Mouse (Mus musculus) right cerebral cortex, postnatal 25 days (tissue): Measurements from ENCODE around the gene Pclaf.

ENCODE experiments used
- DNase-seq: peaks from one replicate; pipeline ENCODE4 v3.0.0; 2022

Pclaf gene

DNA sequence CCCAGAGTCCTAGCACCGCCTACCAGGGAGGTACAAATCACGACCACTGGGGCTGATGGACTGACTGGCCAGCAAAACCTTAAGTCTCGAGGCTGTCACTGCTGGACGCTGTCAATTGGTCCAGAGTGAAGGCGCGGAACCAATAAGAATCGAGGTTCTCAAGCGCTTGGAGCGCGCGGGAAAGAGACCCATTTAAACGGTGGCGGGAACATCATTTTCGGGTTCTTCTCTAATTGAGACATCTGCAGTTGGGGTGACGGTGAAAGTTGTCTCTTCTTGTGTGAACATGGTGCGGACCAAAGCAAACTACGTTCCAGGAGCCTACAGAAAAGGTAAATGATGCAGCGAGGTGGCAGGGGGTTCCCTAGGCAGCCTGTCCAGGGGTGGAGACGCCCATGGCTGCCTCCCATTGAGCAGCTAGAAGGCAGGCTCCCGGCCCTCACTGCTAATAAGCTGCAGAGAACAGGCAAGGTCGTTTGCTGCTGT, at the start of gene Pclaf:
TSS of gene Pclaf (plus strand) at position 95 of the 486 bp plus-strand sequence.
- peak; percentile 36 for DNase-seq

DNA sequence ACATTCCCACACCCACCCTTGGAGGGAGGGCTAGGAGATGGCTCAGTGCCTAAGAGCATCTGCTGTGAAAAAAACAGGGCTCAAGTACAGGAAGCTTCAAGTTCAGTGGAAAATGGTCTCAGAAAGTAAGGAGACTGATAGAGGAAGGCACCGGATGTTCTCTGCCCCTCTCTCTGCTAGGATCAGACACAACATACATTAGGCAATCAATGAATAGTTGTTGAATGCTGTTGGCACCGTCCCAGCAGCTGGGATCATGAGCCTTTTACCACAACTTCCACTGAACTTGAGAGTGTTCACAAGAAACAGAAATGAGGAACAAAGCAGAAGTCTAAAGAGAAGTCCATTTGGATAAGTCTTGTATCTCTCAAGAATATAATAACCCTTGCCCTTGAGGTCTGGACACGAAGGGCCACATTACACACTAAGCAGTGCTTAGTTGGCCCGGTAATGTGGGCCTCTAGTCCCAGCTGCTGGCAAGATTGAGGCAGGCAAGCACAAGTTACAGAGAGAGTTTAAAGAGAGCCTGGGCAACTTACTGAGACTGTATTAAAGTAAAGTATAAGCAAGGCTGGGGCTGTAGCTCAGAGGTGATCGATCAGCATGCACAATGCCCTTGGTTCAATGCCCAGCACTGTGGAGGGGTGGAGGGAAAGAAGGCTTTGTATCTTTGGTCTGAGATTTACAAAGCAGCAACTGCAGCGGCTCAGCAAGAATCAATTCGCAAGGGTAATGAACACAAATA, 45.4 kb upstream of the Pclaf start:
- DNase-seq: no peak

DNA sequence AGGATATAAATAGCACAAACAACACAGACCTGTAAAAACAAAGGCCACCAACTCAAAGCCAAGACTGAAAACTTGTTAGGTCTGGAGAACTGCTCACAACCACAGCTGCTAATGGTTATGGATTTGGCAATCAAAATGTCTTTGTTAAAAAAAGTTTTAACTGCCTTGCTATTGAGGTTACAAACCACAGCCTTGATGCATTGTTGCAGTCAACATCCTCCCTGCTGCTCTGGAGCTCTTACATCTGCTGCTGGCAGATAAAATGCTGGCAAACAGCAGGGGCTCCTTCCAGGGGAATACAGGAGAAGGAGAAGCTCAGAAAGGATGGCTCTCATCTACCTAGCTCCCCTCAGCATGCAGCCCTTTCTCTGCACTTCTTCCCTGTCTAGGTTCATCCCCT, 41.9 kb upstream of the Pclaf start:
- DNase-seq: no peak

DNA sequence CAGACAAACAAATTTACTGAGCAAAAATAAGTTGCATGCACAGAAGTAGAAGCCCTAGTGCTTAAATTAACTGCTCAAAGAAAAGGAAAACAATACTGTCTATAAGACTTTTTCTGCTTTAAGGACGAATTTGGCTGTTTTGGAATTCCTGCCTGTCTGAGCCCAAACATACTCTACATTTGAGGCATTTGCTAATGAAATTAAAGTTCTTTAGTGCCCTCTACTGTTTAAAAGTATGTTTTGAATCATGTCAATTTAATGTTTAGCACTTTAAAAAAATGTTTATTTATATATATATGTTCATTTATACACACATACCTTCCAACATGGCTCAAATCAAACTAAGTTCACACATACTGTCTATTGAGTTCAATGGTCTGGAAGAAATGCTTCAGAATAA, 39.8 kb upstream of the Pclaf start:
- DNase-seq: no peak

GRCm38 (mm10) chr9:65859656-65860055, 30.4 kb upstream of the Pclaf start:
- DNase-seq: no peak

- DNase-seq: peak; percentile 85
These were observed 5.3 kb upstream of the Pclaf start for GRCm38 (mm10) chr9:65884564-65885315.

DNA sequence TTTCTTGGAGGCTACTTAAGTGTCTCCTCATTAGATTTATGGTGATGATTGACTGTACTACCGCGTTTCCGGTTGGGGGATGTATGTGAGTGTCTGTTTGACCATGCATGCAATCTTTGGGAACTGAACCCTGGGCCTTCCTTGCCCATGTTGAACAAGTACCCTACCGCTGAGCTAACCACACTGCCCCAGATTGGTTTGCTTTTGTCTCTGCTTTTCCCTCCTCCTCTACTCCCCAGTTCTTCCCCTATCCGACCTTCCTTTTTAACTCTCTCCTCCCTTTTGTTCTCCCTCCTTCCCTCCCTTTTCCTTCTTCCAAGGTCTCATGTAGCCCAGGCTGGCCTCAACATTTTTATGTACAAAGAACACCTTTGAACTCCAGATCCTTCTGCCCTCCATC, 1.1 kb downstream of the Pclaf start:
- DNase-seq: no peak

GRCm38 (mm10) chr9:65896977-65897376, 6.9 kb downstream of the Pclaf start:
- DNase-seq: no peak

GRCm38 (mm10) chr9:65902879-65903278, 12.8 kb downstream of the Pclaf start:
- no peak for DNase-seq

- no peak for DNase-seq
These were observed 13.4 kb downstream of the Pclaf start for GRCm38 (mm10) chr9:65903419-65903818.

DNA sequence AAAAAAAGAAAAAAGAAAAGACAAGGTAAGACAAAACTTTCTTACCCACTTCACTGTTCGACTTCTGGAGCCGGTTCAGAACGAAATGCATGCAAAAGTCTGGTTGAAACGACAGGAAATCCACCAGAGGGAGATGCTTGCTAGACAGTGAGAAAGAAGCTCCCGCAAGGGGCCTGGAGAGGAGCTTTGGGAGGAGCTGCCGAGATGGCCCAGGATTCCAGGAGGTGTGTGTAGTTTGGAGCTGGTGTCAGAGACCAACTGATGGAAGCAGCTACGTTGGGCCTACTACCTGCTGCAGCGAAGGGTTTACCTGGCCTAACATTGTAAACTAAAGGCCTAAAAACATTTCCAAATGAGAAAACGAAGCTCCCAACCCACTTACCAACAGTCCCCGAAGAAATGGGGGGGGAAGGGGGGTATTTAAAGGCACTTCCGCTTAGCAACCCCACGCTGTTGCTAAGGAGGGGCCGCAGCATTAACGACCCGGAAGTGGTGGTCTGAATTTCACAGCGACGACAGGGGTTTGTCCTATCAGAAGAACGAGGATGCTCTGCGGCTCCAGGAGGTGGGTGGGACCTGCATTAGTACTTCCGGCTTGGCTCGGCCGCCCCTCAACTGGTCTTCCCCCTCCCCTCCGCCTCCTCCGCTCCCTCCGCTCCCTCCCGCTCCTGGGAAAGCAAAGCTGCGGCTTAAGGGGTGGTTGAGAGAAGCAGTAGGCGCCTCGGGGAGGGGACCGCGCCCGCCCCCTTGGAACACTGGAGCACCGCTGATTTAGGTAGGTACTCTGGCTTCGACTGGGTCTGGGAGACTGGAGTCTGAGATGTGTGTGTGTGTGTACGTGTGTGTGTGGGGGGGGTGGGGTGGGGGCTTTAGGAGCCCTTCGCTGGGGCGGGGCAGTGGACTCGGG, 18.6 kb downstream of the Pclaf start, which contains the start of the genes Trip4 and Csnk1g1:
TSS of gene Trip4 (minus strand) at position 401 of the 907 bp plus-strand sequence.
TSS of gene Csnk1g1 (plus strand) at position 531 of the 907 bp plus-strand sequence.
- peak; percentile 94 for DNase-seq

- DNase-seq: peak; percentile 55
These were observed 19.3 kb downstream of the Pclaf start for GRCm38 (mm10) chr9:65909301-65909801.

- DNase-seq: no peak
These were observed 19.8 kb downstream of the Pclaf start for GRCm38 (mm10) chr9:65909837-65910236.

DNA sequence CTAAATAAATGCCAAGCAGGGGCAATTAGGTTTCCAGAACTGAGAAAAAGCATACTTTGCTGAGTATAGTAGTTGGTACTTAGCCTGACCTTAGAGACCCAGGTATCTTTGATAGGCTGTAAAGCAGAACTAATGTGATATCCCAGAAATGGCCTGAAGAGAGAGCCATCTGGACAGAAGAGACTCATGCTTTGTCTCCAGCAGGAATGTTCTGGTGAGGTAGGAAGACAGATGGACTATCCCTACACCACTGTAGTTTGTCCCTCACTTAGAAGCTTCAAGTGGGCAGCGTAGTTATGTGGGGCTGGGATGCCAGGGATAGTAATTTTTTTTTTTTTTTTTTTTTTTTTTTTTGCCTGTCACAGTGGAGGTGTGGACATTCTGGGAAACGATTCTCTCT, 23.9 kb downstream of the Pclaf start:
- DNase-seq: no peak

DNA sequence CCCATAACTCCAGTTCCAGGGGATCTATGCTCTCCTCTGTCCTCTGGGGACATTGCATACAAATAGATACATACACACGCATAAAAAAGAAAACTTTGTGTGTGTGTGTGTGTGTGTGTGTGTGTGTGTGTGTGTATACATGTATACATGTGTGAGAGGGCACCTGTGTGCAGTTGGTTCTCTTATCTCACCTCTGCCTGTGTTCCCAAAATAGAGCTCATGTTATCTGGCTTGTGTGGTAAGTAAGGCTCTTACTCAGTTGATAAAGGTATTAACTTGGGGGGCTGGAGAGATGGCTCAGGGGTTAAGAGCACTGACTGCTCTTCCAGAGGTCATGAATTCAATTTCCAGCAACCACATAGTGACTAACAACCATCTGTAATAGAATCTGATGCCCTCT, 27.0 kb downstream of the Pclaf start:
- DNase-seq: no peak

GRCm38 (mm10) chr9:65928456-65928855, 38.4 kb downstream of the Pclaf start:
- no peak for DNase-seq

- no peak for DNase-seq
These were observed 39.8 kb downstream of the Pclaf start for GRCm38 (mm10) chr9:65929826-65930225.

DNA sequence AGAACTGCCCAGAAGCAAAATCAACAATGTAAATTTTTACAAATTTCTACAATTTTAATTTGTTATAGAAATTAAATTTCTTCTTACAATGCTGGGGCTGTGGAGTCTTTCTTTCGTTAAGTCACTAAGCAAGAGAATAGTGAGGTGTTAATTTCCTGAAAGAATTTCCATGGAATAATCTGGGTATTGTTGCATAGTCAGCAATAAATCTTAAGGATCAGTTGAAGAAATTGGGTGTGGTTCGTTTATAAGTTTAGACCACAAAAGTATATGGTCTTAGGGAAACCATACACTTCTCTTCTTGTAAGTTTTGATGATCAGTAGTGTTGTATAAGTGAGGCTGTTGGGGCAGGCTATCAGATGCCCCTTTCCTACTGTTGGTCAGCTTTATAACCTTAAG, 47.5 kb downstream of the Pclaf start:
- no peak for DNase-seq

DNA sequence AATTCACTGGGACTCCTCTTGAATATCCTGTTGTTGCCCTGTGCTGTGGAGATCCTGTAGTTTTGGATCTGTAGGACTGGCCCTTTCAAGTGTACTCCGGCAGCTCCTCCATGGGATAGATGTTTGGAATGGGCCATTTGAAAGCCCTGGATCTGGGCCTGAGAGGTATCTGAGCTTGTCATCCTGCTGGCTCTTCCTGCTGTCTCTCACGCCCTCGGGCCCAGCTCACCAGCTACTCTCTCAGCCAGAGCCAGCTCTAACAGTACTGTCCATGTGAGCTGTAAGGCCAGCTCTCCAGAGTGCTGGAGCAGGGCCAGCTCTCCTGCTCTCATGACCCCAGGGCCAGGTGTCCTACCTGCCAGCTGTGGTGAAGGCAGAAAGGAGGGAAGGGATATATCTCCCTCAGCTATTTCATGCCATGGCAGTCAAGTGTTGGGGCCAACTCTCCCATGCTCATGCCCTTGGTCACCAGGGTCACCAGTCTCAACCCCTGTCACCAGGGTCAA, 61.1 kb downstream of the Pclaf start:
- DNase-seq: no peak
